Mouse (Mus musculus) forebrain, postnatal 0 days (tissue): Measurements from ENCODE around the gene Fbxo24. TPM values are rescaled to one million over a fixed set of nuclear protein-coding genes. Genes with fewer than 3 reads are reported as not detected.

Experiments used
- ATAC-seq: fragments of 200-750 bp; cut with Nextera tagmentation; 2 replicates; pipeline ENCODE4 v1.8.0; 2017; ENCODE audit warnings: mild to moderate bottlenecking, moderate library complexity
- DNase-seq: peaks from one replicate; pipeline ENCODE4 v3.0.0-alpha.2; 2015
- H3K27ac ChIP-seq: fragments of 300-500 bp; sonication (generic); 2 replicates; pipeline ENCODE4 v1.5.1; 2014; ENCODE audit warnings: low read depth, mild to moderate bottlenecking, antibody characterized with exemption, low read length, moderate library complexity, mixed read lengths
- H3K27me3 ChIP-seq: fragments of 300-500 bp; sonication (generic); 2 replicates; pipeline ENCODE4 v1.6.1; 2014; ENCODE audit warnings: mild to moderate bottlenecking, low read length, mixed read lengths; ENCODE audit not compliant: insufficient read depth
- H3K36me3 ChIP-seq: fragments of 300-500 bp; sonication (generic); 2 replicates; pipeline ENCODE4 v1.6.1; 2014; ENCODE audit warnings: mild to moderate bottlenecking, moderate library complexity; ENCODE audit not compliant: insufficient read depth
- H3K4me1 ChIP-seq: fragments of 300-500 bp; sonication (generic); 2 replicates; pipeline ENCODE4 v1.6.1; 2014; ENCODE audit warnings: antibody characterized with exemption; ENCODE audit not compliant: insufficient read depth
- H3K4me2 ChIP-seq: fragments of 300-500 bp; sonication (generic); 2 replicates; pipeline ENCODE4 v1.6.1; 2014; ENCODE audit warnings: low read depth, mild to moderate bottlenecking, moderate library complexity
- H3K4me3 ChIP-seq: fragments of 300-500 bp; sonication (generic); 2 replicates; pipeline ENCODE4 v1.5.1; 2014; ENCODE audit warnings: low read depth, low read length, mixed read lengths
- H3K9ac ChIP-seq: fragments of 300-500 bp; sonication (generic); 2 replicates; pipeline ENCODE4 v1.6.1; 2014; ENCODE audit warnings: mild to moderate bottlenecking
- H3K9me3 ChIP-seq: fragments of 300-500 bp; sonication (generic); 2 replicates; pipeline ENCODE4 v1.6.1; 2016; ENCODE audit warnings: low read length
- CTCF ChIP-seq: sonication (generic); IDR thresholded peaks from 2 replicates; pipeline ENCODE4 v1.5.1; 2016; ENCODE audit warnings: antibody characterized with exemption, control low read depth, low read depth
- WGBS: fragments of 180-500 bp; shearing (Covaris S2); extraction: QIAGEN DNeasy Blood & Tissue Kit; methylation state at CpG from one replicate; pipeline ENCODE4 v1.1.7; 2014; 5-methylcytosine and 5-hydroxymethylcytosine counted together
- polyA plus RNA-seq: library from polyadenylated mRNA; unstranded; fragments of >200 nt; fragmentation: Nextera tagmentation; extraction: Ambion mirVana; gene quantifications from 2 replicates; pipeline ENCODE4 v1.2.1, GENCODE M21; 2015
- total RNA-seq: library from RNA; depleted of rRNA; stranded (reverse); fragments of >200 nt; gene quantifications from 2 replicates; pipeline ENCODE4 v1.2.3, GENCODE M21; 2014

The Fbxo24 gene
- total and polyA plus RNA-seq, 2 experiments from 2014 or later: 0.10 to 0.24 TPM

- Histone ChIP-seq H3K27me3 (0 out of 2 replicates have a peak, but pooled peaks cover 5% of the 10 kb centered on the region), H3K4me1 (no peaks in the 10 kb centered on the region), H3K27ac (no peak within 1 kb of the TSS), H3K9me3 (no peaks in the 10 kb centered on the region), H3K4me2 (no peak within 1 kb of the TSS), H3K9ac (no peak within 1 kb of the TSS), H3K4me3 (no peak within 1 kb of the TSS), H3K36me3 (no peaks in the 10 kb centered on the region)
- DNase-seq (no peak), ATAC-seq (no peak)
- WGBS: 68% methylated on average over 11 of the region's 11 CpGs
- no peak for TF ChIP-seq CTCF
Observed at GRCm38 (mm10) chr5:137613550-137613949, 15.3 kb downstream of the Fbxo24 start, which contains the start of gene Pcolce. Pcolce (minus strand) TSS chr5:137613784.

- no peaks in the 10 kb centered on the region for H3K4me1 ChIP-seq
- 0 out of 2 replicates have a peak, but pooled peaks cover 6% of the 10 kb centered on the region for H3K27me3 ChIP-seq
- no peaks in the 10 kb centered on the region for H3K9me3 ChIP-seq
- no peak overlapping the region for H3K4me2 ChIP-seq
- H3K4me3 ChIP-seq: no peak overlapping the region
- DNase-seq (no peak), ATAC-seq (no peak)
- H3K9ac ChIP-seq: no peak overlapping the region
- no peaks in the 10 kb centered on the region for H3K36me3 ChIP-seq
- WGBS: 64% methylated on average over 5 of the region's 5 CpGs
- TF ChIP-seq CTCF: no peak
- H3K27ac ChIP-seq: no peak overlapping the region
Observed at GRCm38 (mm10) chr5:137613076-137613475, 15.7 kb downstream of the Fbxo24 start.

- Histone ChIP-seq H3K27me3 (peaks cover 6% of the 10 kb centered on the region; the same call in 1 of the 2 replicates), H3K4me2 (no peak overlapping the region), H3K9me3 (no peaks in the 10 kb centered on the region), H3K4me1 (no peaks in the 10 kb centered on the region), H3K36me3 (no peaks in the 10 kb centered on the region), H3K4me3 (no peak overlapping the region), H3K9ac (no peak overlapping the region), H3K27ac (no peak overlapping the region)
- WGBS: 15% methylated on average over 6 of the region's 6 CpGs
- no peak for TF ChIP-seq CTCF
- DNase-seq (no peak), ATAC-seq (no peak)
Observed at GRCm38 (mm10) chr5:137611245-137611602, 17.6 kb downstream of the Fbxo24 start.

GRCm38 (mm10) chr5:137610548-137611244 lies 18.1 kb downstream of the Fbxo24 start:
- no peak for TF ChIP-seq CTCF
- H3K9ac ChIP-seq: no peak overlapping the region
- H3K27me3 ChIP-seq: peaks cover 6% of the 10 kb centered on the region; the same call in 1 of the 2 replicates
- 16% methylated on average over 12 of the region's 12 CpGs for WGBS
- H3K27ac ChIP-seq: no peak overlapping the region
- no peaks in the 10 kb centered on the region for H3K9me3 ChIP-seq
- DNase-seq (no peak), ATAC-seq (no peak)
- no peaks in the 10 kb centered on the region for H3K4me1 ChIP-seq
- H3K36me3 ChIP-seq: no peaks in the 10 kb centered on the region
- H3K4me3 ChIP-seq: no peak overlapping the region
- no peak overlapping the region for H3K4me2 ChIP-seq

- H3K4me2 ChIP-seq: no peak overlapping the region
- no peak for ATAC-seq
Observed at GRCm38 (mm10) chr5:137610056-137610455, 18.7 kb downstream of the Fbxo24 start.

GRCm38 (mm10) chr5:137609292-137609691 lies 19.5 kb downstream of the Fbxo24 start:
- H3K4me3 ChIP-seq: no peak overlapping the region
- no peak overlapping the region for H3K9ac ChIP-seq
- 63% methylated on average over 3 of the region's 3 CpGs for WGBS
- no peak for TF ChIP-seq CTCF
- H3K9me3 ChIP-seq: no peaks in the 10 kb centered on the region
- H3K4me2 ChIP-seq: no peak overlapping the region
- ATAC-seq (no peak), DNase-seq (no peak)
- H3K27me3 ChIP-seq: peaks cover 6% of the 10 kb centered on the region; the same call in 1 of the 2 replicates
- H3K4me1 ChIP-seq: no peaks in the 10 kb centered on the region
- no peak overlapping the region for H3K27ac ChIP-seq
- no peaks in the 10 kb centered on the region for H3K36me3 ChIP-seq

More at GRCm38 (mm10) chr5:137610056-137610455, 18.7 kb downstream of the Fbxo24 start:
- Histone ChIP-seq H3K27ac (no peak overlapping the region), H3K9ac (no peak overlapping the region), H3K4me1 (no peaks in the 10 kb centered on the region), H3K4me3 (no peak overlapping the region), H3K9me3 (no peaks in the 10 kb centered on the region), H3K27me3 (peaks cover 6% of the 10 kb centered on the region; the same call in 1 of the 2 replicates), H3K36me3 (no peaks in the 10 kb centered on the region)
- 79% methylated on average over 4 of the region's 4 CpGs for WGBS
- no peak for DNase-seq
- no peak for TF ChIP-seq CTCF

- DNase-seq (no peak), ATAC-seq (no peak)
- no peak overlapping the region for H3K9ac ChIP-seq
- H3K27ac ChIP-seq: no peak overlapping the region
- 21% methylated on average over 23 of the region's 23 CpGs for WGBS
- no peak for TF ChIP-seq CTCF
- peak overlapping the region; percentile 31; the same call in 1 of the 2 replicates for H3K4me2 ChIP-seq
- no peaks in the 10 kb centered on the region for H3K9me3 ChIP-seq
- H3K4me3 ChIP-seq: no peak overlapping the region
- peaks cover 6% of the 10 kb centered on the region; the same call in 1 of the 2 replicates for H3K27me3 ChIP-seq
- H3K36me3 ChIP-seq: no peaks in the 10 kb centered on the region
- no peaks in the 10 kb centered on the region for H3K4me1 ChIP-seq
Observed at GRCm38 (mm10) chr5:137608654-137609190, 20.1 kb downstream of the Fbxo24 start.
